Mouse (Mus musculus) mouse trophoblast stem cell (cell line): ENCODE measurements around the gene Brca2.

Experiments used
- in situ Hi-C, 2 experiments: fragments of 300-500 bp; cut with MseI, MboI; formaldehyde crosslinking; loops; 2 replicates in 1 of 2; 3 replicates in 1 of 2; pipeline ENCODE4 v1.15.1; 2025

Brca2 gene

DNA sequence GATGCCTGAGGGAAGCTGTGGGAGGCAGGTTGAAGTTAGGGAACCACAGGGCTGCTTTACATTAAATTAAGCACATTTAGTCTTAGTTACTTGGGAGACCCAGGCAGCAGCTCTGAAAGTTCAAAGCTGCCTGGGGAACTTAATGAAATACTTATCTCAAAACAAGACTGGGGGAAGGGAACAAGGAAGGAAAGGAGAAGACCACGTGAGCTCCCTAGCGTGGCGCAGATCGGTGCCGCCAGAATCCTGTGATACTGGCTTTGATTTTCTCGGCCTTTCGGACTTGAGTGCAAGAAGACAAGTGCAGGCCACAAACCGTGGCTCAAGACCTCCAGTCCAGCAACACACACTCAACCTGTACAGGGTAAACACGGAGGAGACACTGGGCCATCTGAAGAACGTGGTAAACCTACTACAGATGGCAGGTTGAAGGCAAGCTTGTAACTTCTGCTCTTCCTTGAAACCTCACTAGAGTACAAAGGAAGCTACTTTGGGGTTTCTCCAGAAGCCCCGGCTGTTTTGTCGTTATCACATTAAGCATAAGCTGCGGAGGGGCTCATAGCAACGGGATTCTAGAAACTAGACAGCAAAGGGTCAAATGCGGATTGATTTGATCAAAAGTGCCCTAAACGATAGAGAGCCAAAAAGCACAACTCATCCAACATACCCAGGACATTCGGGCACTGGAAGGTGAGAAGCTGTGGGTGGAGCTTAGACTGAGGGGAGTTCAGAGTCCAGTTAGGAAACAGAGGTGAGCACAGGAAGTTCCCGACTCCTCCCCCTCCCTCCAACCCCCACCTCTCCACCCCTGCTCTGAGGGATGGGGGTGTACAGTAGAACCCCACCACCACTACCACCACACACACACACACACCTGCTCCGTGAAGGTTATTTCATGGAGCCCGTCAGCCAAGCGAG is 76.0 kb downstream of the Brca2 start:
- in situ Hi-C loops = no loop called here

DNA sequence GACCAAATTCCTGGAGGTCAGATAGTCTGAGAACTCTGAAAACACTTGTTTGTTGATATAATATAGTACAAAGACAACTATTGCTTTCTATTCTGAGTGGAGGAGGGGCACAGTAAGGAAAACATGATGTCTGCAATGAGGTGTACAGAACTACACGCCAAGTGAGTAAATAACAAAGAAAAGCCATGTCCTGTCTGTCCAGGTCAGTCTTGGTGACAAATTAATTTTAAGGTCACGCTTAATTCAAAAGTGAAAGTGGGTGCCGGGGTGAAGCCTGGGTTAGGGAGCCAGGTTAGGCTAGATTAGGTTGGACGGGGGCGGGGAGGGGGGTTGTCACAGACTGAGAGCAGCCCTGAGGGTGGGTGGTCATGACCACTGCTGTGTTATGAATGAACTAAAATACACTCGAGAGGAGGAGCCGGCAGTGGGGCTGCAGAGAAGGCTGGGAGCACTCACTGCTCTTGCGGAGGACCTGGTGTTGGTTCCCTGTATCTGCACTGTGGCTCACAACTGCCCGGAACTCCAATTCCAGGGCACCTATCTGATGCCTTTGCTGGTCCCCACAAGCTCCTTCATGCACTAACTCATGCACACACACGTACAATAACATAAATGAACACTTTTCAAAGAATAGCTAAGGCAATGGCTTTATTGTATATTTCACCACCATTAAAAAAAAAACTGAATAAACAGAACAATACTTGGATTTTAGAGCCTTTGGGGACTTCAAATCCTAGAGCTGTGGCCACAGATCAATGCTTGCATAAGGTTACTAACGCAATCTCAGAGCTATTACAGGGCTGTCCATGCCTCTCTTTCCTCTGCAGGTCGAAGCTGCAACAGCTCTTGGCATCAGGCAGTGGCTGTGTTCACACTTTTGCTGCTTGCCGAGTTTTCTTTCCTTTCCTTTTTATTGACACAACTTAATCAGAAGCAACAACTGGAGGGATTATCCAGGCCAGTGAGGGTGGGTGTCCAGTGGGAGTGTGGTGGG is 77.2 kb downstream of the Brca2 start:
- in situ Hi-C loops = no loop called here

GRCm38 (mm10) chr5:150600554-150601440 is 78.4 kb downstream of the Brca2 start:
- in situ Hi-C loops = no loop called here

- in situ Hi-C loops = no loop called here
Measured at GRCm38 (mm10) chr5:150601441-150602230, 79.2 kb downstream of the Brca2 start.

GRCm38 (mm10) chr5:150606131-150606530 is 83.7 kb downstream of the Brca2 start:
- in situ Hi-C loops = no loop called here

- in situ Hi-C loops = no loop called here
Measured at GRCm38 (mm10) chr5:150607631-150608030, 85.2 kb downstream of the Brca2 start.

GRCm38 (mm10) chr5:150611136-150611535 is 88.7 kb downstream of the Brca2 start:
- in situ Hi-C loops = no loop called here

- in situ Hi-C loops = no loop called here
Measured at GRCm38 (mm10) chr5:150611697-150612096, 89.3 kb downstream of the Brca2 start.

DNA sequence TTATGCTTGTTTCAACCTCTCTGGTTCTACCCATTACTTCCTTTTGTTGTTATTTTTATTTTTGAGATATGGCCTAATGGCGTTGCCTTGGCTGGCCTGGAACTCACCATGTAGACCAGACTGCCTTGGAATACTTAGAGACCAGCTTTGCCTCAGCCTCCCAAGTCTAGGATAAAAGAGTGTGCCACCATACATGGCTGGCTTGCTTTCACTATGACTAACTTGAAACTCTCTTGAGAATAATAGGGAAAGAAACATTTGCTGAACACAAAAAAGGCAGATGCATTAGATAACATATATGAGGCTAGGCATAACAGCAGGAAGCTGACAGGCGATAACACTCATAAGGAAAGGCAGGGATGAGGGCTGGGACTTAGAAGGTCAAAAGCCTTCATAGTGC is 91.6 kb downstream of the Brca2 start:
- in situ Hi-C loops = no loop called here

DNA sequence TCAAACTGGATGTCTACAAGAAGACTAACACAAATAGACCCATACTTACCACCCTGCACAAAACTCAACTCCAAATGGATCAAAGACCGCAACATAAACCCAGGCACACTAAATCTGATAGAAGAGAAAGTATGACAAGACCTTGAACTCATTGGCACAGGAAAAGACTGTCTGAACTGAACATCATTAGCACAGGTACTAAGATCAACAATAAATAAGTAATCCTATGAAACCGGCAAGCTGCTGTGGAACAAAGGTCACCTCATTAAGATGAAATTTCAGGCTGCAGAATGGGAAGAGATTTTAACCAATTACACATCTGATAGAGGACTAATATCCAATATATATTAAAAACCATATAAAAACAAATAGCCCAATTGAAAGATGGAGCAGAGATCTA is 93.8 kb downstream of the Brca2 start:
- in situ Hi-C loops = no loop called here

GRCm38 (mm10) chr5:150616731-150617130 is 94.3 kb downstream of the Brca2 start:
- in situ Hi-C loops = no loop called here

DNA sequence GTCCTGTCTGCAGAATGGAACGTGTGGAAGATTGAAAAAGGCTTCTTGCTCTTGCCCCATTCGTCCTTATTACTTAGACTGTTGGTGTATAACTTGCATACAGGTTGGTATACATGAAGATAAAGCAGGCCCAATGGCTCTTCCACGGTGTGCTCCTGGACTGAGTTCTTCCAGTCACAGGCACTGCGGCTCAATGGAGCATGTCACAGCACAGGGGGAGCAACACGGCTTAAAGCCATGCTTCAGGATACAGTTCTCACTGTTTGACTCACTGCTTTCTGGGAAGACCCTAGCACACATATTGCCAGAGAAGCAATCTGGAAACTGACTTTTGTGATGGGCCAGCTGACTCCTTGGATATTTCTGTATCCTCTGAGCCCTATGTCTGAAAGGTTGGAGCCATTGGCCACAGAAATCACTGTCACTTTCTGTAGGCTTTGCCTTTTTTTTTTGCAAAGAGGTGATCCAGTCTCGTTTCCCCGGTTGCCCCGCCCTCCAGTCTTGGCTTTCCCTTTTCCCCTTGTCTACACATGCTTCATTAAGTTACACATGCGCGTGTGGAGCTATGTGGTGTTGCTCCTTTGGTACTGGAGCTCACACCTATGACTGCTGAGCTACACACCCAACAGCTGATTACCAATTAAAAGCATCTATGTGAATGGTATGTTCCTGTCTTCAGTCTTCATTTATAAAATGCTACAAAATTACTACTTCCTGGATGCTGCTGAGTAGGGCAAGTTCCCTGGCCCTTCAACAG is 96.3 kb downstream of the Brca2 start:
- in situ Hi-C loops = no loop called here
